In genomic region chr3:60582620-60583019, GRCm38 (mm10) we compare ENCODE assay signal across 14 mouse cellular contexts.
A peak's percentile ranks its signal among the peaks of the same experiment; 100 is the strongest.
DNase-seq lines count a peak whose midpoint lies in the region; ATAC-seq and TF ChIP-seq lines count a peak whose summit lies in the region.
"Had no signal": no experiment of that assay in that cellular context is flagged by ENCODE, and none has a peak within 500 bp of the region (broad histone marks: within the 10 kb centered on the region; RNA-seq: fewer than 3 reads in every experiment).

No protein-coding gene starts in this region.

- peaks cover 14% of the 10 kb centered on the region for H3K4me1 ChIP-seq in kidney, embryonic 15.5 days
- H3K4me1 ChIP-seq in bone marrow macrophage, adult 2 months (ENCODE audit: control insufficient read depth, insufficient read depth, low read length): peaks cover 51% of the 10 kb centered on the region
- H3K4me1 ChIP-seq in limb, embryonic 12.5 days (replicated peaks): peaks cover 49% of the 10 kb centered on the region

- intact Hi-C loops in gastrocnemius, adult 2 months (cut with DNase I): no loop called here

- no peaks in the 10 kb centered on the region for H3K36me3 ChIP-seq in kidney, embryonic 15.5 days
- H3K36me3 ChIP-seq in limb, embryonic 12.5 days: no peaks in the 10 kb centered on the region
- H3K36me3 ChIP-seq: midbrain, embryonic 13.5 days had no signal

- no peaks in the 10 kb centered on the region for H3K9me3 ChIP-seq in kidney, embryonic 15.5 days (replicated peaks)
- no peaks in the 10 kb centered on the region for H3K9me3 ChIP-seq in limb, embryonic 12.5 days
- H3K9me3 ChIP-seq: midbrain, embryonic 13.5 days had no signal

- H3K27me3 ChIP-seq in kidney, embryonic 15.5 days: no peaks in the 10 kb centered on the region
- H3K27me3 ChIP-seq in limb, embryonic 12.5 days: no peaks in the 10 kb centered on the region
- H3K27me3 ChIP-seq: midbrain, embryonic 13.5 days had no signal

- 0 out of 2 replicates have a peak, but pooled peaks have one; percentile 22 for ATAC-seq in kidney, embryonic 15.5 days (replicated peaks; ENCODE audit: low FRiP score)
- ATAC-seq in limb, embryonic 12.5 days (ENCODE audit: insufficient number of reproducible peaks, insufficient read depth, low FRiP score, low TSS enrichment, low read depth): no peak
- ATAC-seq: activated CD4-positive, CD25-positive, alpha-beta regulatory T cell, adult 4 months; midbrain, embryonic 13.5 days had no signal

- no peak overlapping the region for H3K9ac ChIP-seq in kidney, embryonic 15.5 days
- no peak overlapping the region for H3K9ac ChIP-seq in limb, embryonic 12.5 days (replicated peaks)
- H3K9ac ChIP-seq: midbrain, embryonic 13.5 days had no signal

- peak overlapping the region; percentile 29 for H3K4me3 ChIP-seq in gastrocnemius, adult 2 months
- no peak overlapping the region for H3K4me3 ChIP-seq in kidney, embryonic 15.5 days (replicated peaks)
- no peak overlapping the region for H3K4me3 ChIP-seq in bone marrow macrophage, adult 2 months (ENCODE audit: insufficient read depth, low read length)
- H3K4me3 ChIP-seq in limb, embryonic 12.5 days (replicated peaks): no peak overlapping the region
- H3K4me3 ChIP-seq: midbrain, embryonic 13.5 days had no signal

- 71% methylated on average over 1 of the region's 1 CpGs for WGBS in kidney, embryonic 15.5 days
- WGBS in limb, embryonic 12.5 days: 29% methylated on average over 1 of the region's 1 CpGs

- peak overlapping the region; percentile 93 for H3K27ac ChIP-seq in gastrocnemius, adult 2 months
- H3K27ac ChIP-seq in kidney, embryonic 15.5 days: no peak overlapping the region
- H3K27ac ChIP-seq in bone marrow macrophage, adult 2 months (ENCODE audit: insufficient read depth, low read depth, low read length): peak overlapping the region; percentile 15; the same call in 1 of the 2 replicates
- 0 out of 2 replicates have a peak overlapping the region, but pooled peaks have one; percentile 56 for H3K27ac ChIP-seq in limb, embryonic 12.5 days
- H3K27ac ChIP-seq: midbrain, embryonic 13.5 days had no signal

- H3K4me2 ChIP-seq in kidney, embryonic 15.5 days: no peak overlapping the region
- no peak overlapping the region for H3K4me2 ChIP-seq in limb, embryonic 12.5 days
- H3K4me2 ChIP-seq: midbrain, embryonic 13.5 days had no signal

- TF ChIP-seq CTCF in gastrocnemius, adult 2 months (IDR thresholded peaks at IDR 0.05): no peak
- TF ChIP-seq CTCF in bone marrow macrophage, adult 2 months (IDR thresholded peaks at IDR 0.05; ENCODE audit: low read depth, low read length): no peak

- TF ChIP-seq POLR2A in bone marrow macrophage, adult 2 months (IDR thresholded peaks at IDR 0.05; ENCODE audit: borderline replicate concordance, low read depth, low read length): no peak

- DNase-seq in gastrocnemius, adult 2 months: no peak
- DNase-seq in gastrocnemius, adult 18-20 months (ENCODE audit: low spot score): no peak
- DNase-seq in kidney, postnatal 10 days: no peak
- DNase-seq in cerebellum, adult 8-10 months: no peak
- no peak for DNase-seq in yolk sac, embryonic 10.5 days (ENCODE audit: low spot score)
- DNase-seq: adrenal gland, postnatal 25 days; cerebellum, postnatal 36 days; heart, postnatal 36 days; thymus, postnatal 36 days had no signal
